Mouse (Mus musculus) adipocyte (in vitro differentiated cells): Measurements from ENCODE around the gene Cwc22.

Experiments
- DNase-seq: peaks from one replicate; pipeline ENCODE4 v3.0.0-alpha.2; 2016; ENCODE audit warnings: low spot score

Cwc22 gene

DNA sequence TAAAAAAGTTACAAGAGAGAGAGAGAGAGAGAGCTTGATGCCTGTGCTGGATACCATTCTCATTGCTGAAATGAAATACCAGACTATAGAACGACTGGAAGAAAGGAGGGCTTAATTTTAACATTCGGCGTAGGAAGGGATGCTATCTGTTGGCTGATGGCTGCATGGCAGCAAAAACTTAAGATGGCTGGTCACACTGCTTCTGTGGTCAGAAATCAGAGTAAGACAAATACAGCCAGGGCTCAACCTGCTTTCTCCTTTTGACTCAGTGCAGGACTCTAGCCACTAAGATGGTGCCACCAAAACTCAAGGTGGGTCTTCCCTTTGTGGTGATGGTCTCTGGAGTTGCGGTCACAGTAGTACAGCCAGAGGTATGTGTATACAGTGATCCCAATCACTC, 70.7 kb downstream of the Cwc22 start:
- DNase-seq = peak; percentile 75

DNA sequence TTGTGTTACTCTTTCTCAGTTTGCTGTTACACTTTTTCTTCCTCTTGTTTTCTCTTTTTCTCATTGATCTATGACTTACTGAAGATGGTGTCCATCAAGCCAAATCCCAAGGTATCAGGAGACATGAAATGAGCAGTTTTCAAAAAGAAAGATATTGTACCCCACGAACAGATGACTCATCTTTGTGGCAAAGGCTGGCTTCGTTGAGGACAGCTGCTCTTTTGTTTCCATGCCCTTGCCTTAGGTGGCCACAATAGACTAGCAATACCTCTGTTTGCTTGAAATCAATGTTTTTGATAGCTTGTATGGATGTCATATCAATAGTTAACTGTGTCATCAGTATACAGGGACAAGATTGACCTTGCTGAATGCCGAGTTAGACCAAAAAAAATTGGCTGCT, 71.5 kb downstream of the Cwc22 start:
- no peak for DNase-seq

DNA sequence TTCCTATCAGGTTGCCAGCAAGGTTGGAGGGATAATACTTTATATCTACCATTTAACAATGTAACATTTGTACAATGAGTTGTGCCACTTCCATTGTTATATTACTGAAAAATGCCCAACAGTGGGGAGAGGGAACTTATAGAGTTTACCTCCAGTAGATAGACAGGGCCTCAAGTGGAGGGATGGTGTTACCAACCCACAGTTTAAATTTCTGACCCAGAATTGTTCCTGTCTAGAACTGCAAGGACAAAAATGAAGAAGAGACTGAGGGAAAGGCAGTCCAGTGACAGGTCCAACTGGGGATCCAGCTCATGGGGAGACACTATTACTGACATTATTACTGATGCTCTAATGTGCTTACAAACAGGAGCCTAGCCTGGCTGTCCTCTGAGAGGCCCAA, 72.4 kb downstream of the Cwc22 start:
- peak; percentile 66 for DNase-seq

DNA sequence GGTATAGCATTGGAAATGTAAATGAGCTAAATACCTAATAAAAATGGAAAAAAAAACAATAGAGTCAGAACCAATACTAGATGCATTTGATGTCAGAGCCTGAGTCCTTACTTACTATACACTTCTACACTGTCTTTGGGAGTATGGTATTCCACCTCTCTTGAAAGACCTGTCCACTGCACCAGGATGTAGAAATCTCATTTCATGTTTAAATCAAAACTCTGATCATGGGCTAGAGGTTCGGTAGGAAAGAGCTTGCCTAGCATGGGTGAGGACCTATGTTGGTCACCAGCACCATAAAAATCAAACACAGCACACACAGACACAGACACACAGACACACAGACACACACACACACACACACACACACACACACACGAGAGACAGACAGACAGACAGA, 73.5 kb downstream of the Cwc22 start:
- peak; percentile 65 for DNase-seq

DNA sequence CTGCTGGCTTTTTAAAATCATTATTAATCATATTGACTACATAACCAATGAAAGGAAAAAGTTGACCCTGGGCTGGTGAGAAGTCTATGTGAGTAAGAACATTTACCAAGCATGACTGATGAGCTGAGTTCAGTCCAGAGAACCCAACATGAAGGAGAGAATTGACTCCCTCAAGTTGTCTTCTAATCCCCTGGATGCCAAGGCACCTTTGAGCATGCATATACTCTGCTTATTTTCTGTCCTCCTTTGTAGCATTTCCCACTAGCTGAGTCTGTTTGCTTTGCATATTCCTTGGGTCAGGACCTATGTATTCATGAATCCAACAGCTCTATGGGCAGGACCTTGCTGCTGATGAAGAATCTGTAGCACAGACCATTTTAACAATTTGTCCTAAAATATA, 75.0 kb downstream of the Cwc22 start:
- peak; percentile 80 for DNase-seq

DNA sequence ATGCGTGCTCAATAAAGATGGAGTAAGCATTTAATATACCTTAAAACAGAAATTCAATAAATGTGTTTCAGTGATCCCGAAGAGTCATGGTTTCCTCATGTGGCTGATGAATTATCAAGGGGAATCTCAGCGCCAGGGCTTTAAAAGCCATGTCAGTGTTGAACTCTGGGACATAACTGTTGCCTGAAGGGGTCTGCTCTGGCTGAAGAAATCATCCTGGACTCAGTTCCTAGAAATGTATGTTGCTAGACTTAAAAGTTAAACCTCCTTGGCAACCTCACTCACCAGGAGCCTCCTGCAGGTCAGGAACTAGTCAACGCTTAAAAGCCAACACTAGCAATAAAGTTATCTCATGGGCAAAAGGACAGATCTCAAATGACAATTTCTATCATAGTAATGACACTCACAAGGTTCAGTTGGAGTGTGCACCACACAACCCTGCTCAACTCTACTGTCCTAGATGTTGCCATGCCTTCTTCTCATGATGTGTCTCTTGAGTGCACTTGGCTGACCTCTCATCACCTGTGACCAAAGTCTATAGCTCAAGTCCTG, 76.4 kb downstream of the Cwc22 start:
- peak; percentile 91 for DNase-seq

DNA sequence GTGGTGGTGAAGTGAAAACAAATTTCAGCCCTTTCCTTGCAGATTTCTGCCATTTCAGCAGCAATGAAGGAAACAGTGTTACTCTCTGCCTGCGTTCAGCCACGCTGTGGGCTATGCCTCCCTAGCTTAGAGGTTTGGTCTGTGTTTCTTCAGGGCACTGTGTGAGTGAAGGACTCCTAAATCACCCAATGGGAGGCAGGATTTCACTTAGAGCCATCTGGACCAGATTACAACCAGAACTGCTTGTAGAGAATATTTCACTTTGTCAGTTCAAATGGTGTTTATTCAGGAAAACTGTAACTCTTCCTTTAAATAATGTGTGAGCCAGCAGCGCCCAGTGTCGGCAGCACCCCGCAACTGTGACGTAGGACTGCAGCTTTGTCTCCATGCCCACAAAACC, 82.2 kb downstream of the Cwc22 start:
- no peak for DNase-seq

DNA sequence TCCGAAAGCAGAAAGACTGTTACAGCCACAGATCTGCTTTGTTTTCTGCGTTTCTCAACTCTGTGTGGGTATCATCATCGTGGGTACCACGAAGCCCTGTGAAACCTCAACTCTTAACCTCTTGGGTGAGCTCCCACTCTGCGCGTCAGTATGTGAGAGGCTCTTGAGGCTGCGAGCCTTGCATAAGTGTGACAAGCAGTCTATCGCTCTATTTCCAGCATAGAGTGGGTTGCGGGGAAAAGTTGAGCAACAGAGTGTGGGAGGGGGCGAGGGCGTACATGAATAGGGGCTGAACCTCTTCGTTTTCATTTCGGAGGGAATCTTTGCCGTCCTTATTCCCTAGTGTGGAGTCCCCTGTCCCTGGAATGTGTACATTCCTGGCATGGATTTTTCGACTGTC, 82.7 kb downstream of the Cwc22 start:
- no peak for DNase-seq

DNA sequence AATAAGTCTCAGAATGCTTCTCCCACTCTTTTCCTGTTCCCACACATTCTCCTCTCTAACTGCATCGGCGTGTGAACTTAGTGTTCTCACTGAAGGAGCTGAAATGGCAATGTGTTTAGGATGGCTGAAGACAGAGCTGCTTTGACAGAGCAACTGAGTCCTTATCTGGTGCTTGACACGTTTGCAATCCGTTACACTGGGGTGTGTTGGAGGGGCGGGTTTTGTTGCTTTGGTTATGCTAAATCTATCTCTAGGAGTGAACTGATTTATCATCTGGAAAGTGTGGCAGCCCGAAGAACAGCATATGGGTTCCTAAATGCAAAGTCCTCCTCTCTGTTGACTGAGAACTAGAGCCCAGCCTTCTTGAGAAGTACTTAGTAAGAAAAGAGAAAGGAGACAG, 104.7 kb downstream of the Cwc22 start:
- DNase-seq = no peak

DNA sequence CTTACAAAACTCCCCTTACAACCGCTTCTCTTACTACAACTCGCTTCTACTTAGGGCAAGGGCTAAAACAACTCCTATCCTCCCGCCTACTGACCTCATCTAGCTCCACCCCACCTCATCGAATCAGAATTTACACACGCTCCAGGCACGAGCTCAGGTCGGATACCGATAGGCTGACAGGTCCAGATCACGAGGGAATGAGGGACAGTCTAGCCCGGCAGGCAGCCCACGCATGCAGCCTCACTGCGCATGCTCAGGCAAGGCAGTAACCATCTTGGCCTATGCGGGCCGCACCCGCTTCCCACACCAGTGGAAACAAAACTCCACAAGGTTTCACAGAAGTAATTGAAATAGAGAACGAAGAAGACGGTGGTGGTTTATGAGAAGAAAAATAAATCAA, 106.6 kb downstream of the Cwc22 start:
- no peak for DNase-seq

DNA sequence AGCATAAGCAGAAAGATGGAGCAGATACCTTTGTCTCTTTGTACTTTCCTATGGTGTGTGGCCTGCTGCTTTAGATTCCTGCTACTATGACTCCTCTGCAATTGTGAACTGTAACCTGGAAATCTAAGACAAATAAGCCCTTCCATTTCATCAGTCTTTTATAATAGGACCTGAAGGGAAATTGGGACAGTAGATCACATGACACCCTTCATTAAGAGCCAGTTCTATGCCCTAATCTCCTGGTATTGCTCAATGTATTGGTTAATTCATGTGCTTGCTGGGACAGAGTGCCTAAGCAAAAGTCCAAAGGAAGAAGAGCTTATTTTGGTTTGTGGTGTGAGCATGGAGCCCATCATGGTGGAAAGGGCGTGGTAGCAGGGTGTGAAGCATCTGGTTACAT, 107.5 kb downstream of the Cwc22 start:
- peak; percentile 24 for DNase-seq

DNA sequence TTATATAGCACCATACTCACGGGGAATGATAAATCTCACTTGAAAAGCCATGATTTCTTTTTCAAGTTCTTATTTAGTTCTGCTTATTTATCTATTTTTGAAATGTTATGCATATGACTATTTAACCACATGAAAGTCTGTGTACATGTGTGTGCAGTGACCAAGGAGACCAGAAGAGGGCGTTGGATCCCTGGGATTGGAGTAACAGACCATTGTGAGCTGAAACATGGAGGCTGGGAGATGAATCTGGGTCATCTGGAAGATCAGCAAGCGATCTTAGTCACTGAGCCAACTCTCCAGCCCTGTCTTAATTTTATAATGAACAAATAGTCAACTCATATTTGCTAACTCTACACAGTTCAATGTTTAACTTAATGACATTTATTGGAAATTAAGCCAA, 110.4 kb downstream of the Cwc22 start:
- DNase-seq = no peak
